Mouse (Mus musculus): ENCODE results near the gene Plcl2. TPM values are rescaled to one million over a fixed set of nuclear protein-coding genes. Genes with fewer than 3 reads are reported as not detected.
"Not testable (repeated sequence)": the region's sequence is repeated elsewhere in the genome, so short reads cannot be mapped to it uniquely, and the experiment has no call there.

The Plcl2 gene
- total RNA-seq, 2 experiments from 2014 or later: 9.9 to 10.6 TPM

GRCm38 (mm10) chr17:50524970-50525369 lies 15.8 kb downstream of the Plcl2 start:
- intact Hi-C loops (cut with DNase I): no loop called here
- no peak for DNase-seq

- DNase-seq: peak in 1 of 2 experiments; percentile 22
- intact Hi-C loops (cut with DNase I): no loop called here
Measured at GRCm38 (mm10) chr17:50525821-50526220, 16.6 kb downstream of the Plcl2 start.

GRCm38 (mm10) chr17:50530089-50530488 lies 20.9 kb downstream of the Plcl2 start:
- no peak for DNase-seq
- intact Hi-C loops (cut with DNase I): no loop called here

- DNase-seq; intact Hi-C loops (cut with DNase I): not testable (repeated sequence)
Measured at GRCm38 (mm10) chr17:50534889-50535288, 25.7 kb downstream of the Plcl2 start.

- DNase-seq: no peak
Measured at GRCm38 (mm10) chr17:50536409-50537194, 27.4 kb downstream of the Plcl2 start.

GRCm38 (mm10) chr17:50537786-50538185 lies 28.6 kb downstream of the Plcl2 start:
- no peak for DNase-seq
- intact Hi-C loops (cut with DNase I): no loop called here

More at GRCm38 (mm10) chr17:50536409-50537194, 27.4 kb downstream of the Plcl2 start:
- intact Hi-C loops (cut with DNase I): no loop called here

- no peak for DNase-seq
- intact Hi-C loops (cut with DNase I): no loop called here
Measured at GRCm38 (mm10) chr17:50544860-50545259, 35.7 kb downstream of the Plcl2 start.

GRCm38 (mm10) chr17:50545274-50545673 lies 36.1 kb downstream of the Plcl2 start:
- intact Hi-C loops (cut with DNase I): no loop called here
- no peak for DNase-seq

GRCm38 (mm10) chr17:50552130-50552529 lies 42.9 kb downstream of the Plcl2 start:
- intact Hi-C loops (cut with DNase I): no loop called here
- no peak for DNase-seq

GRCm38 (mm10) chr17:50557566-50558238 lies 48.5 kb downstream of the Plcl2 start:
- intact Hi-C loops (cut with DNase I): loop anchor here (5.0 kb wide), 1 partner anchor 70 kb away; no protein-coding TSS in a partner anchor
- no peak for DNase-seq

- no peak for DNase-seq
- intact Hi-C loops (cut with DNase I): loop anchor here (5.0 kb wide), 1 partner anchor 69 kb away; no protein-coding TSS in a partner anchor
Measured at GRCm38 (mm10) chr17:50558239-50558625, 49.0 kb downstream of the Plcl2 start.

- DNase-seq: no peak
- intact Hi-C loops (cut with DNase I): no loop called here
Measured at GRCm38 (mm10) chr17:50565376-50566123, 56.3 kb downstream of the Plcl2 start.

- DNase-seq: no peak
- intact Hi-C loops (cut with DNase I): no loop called here
Measured at GRCm38 (mm10) chr17:50568846-50569245, 59.6 kb downstream of the Plcl2 start.

- DNase-seq; intact Hi-C loops (cut with DNase I): not testable (repeated sequence)
Measured at GRCm38 (mm10) chr17:50570228-50570627, 61.0 kb downstream of the Plcl2 start.

GRCm38 (mm10) chr17:50570681-50571398 lies 61.6 kb downstream of the Plcl2 start:
- intact Hi-C loops (cut with DNase I): no loop called here
- DNase-seq: no peak

GRCm38 (mm10) chr17:50574161-50574560 lies 65.0 kb downstream of the Plcl2 start:
- intact Hi-C loops (cut with DNase I): no loop called here
- DNase-seq: no peak

GRCm38 (mm10) chr17:50580416-50580815 lies 71.2 kb downstream of the Plcl2 start:
- no peak for DNase-seq
- intact Hi-C loops (cut with DNase I): no loop called here

GRCm38 (mm10) chr17:50586834-50587233 lies 77.6 kb downstream of the Plcl2 start:
- DNase-seq: no peak
- intact Hi-C loops (cut with DNase I): no loop called here

- no peak for DNase-seq
- intact Hi-C loops (cut with DNase I): no loop called here
Measured at GRCm38 (mm10) chr17:50587941-50588340, 78.7 kb downstream of the Plcl2 start.

- DNase-seq: no peak
- intact Hi-C loops (cut with DNase I): no loop called here
Measured at GRCm38 (mm10) chr17:50600178-50600577, 91.0 kb downstream of the Plcl2 start.

Data from heart, postnatal 14 days (tissue).